Mouse (Mus musculus) NIH3T3 (cell line): ENCODE results near the gene Cbr2.
"Not testable (repeated sequence)": the region's sequence is repeated elsewhere in the genome, so short reads cannot be mapped to it uniquely, and the experiment has no call there.

Experiments
- DNase-seq: peaks from one replicate; pipeline ENCODE4 v3.0.0-alpha.2; 2012; ENCODE audit warnings: low read depth

Gene Cbr2

DNA sequence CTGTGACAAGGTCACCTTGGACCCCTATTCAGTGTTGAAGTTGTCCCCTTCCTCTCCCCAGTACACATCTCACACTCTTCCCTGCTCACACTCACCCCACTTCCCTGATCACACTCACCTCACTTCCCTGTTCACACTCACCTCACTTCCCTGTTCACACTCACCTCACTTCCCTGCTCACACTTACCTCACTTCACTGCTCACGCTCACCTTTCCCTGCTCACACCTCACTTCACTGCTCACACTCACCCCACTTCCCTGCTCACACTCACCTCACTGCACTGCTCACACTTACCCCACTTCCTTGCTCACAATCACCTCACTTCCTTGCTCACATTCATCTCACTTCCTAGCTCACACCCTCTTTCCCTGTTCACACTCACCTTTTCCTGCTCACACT is 519 bp downstream of the Cbr2 start:
- DNase-seq: no peak

DNA sequence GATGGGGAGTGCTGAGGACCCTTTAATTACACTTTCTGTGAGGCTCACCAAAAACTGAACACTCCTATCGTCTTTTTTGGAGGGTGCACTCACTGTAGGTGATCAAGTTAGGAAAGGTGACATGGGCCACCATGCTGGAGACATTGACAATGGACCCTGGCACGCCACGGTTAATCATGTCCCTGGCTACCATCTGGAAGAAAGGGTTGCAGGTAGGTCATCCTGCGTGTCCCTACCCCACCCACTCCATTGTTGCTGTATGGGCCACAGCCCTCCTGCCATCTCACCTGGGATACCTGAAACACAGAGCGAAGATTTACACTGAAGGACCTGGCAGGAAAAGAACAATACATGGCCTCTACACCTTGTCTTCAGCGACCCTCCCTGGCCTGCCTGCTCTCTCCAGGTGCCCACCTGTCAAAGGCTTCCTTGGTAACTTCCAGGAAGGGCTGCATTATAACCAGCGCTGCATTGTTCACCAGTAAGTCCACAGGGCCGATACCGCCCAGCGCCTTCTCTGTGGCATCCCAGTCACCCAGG is 1.5 kb downstream of the Cbr2 start:
- no peak for DNase-seq

DNA sequence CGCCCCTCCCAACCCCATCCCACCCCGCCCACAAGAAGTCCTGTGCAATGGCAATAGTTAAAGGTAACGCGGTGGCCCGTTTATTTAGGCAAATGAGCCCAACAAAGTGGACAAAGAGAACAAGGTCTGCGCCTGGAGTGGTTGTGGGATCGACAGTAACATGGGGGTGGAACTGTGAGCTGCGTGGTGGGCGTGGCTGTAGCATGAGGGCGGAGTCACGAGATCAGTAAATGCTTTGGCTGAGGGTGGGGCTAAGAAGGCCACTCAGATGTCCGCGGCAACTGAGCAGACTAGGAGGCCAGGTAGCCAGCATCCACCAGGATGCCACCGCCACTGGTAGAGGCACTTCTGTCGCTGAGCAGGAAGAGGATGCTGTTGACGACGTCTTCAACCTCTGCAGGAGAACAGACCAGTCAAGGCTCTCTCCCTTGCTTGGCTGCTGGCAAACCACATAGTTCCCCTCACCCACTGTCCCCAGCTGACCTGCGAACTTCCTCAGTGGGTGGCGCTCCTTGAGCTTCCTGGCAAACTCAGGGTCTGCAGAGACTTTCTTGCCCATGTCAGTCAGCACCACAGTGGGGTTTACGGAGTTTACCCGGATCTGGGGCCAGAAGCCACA is 2.4 kb downstream of the Cbr2 start:
- DNase-seq: not testable (repeated sequence)

DNA sequence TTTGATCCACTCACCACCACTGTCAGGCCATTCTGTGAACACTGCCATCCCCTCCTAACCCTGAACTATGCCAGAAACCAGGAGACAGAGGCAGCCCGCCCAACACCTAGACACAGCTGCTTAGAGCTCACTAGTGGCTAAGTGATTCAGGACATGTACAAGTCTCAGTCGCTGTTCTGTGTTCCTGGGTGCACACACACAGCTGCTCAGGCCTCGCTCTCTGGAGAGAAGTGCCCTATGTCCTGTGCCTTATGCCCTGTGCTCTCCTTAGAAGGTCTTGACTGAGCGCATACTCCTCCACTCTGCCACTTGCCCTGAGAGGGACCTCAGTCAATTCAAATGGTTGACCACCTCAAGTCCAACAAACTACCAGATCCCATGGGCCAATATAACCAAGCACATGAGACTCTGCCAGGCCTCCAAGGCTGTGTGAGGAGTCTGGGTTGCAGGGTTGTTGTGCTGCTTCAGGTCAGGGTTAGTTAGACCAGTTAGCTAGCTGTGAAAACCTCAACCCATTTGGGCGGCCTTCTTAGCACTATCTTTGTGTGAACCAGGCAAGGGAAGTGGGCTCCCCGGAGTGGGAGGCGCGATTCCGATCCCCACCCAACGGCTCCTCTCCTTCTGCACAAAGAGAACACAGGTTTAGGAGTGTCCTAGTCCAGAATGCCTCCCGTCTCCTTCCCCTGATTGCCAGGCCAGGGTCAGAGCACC is 3.2 kb downstream of the Cbr2 start:
- DNase-seq: no peak

DNA sequence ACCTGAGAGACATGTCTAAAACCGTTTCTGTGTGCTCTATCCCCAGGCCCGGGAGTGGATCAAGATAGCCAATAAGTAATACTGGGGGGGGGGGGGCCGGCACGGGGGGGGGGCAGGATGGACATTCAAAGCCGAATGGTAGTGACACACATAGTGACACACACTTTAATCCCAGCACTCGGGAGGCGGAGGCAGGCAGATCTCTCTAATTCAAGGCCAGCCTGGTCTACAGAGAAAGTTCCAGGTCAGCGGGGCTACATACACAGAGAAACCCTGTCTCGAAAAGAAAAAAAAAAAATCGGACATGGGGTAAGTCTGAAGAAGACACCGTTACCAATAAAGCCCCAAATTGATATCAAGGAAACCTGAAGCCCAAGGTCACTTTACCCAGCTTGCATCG is 4.3 kb downstream of the Cbr2 start:
- no peak for DNase-seq

DNA sequence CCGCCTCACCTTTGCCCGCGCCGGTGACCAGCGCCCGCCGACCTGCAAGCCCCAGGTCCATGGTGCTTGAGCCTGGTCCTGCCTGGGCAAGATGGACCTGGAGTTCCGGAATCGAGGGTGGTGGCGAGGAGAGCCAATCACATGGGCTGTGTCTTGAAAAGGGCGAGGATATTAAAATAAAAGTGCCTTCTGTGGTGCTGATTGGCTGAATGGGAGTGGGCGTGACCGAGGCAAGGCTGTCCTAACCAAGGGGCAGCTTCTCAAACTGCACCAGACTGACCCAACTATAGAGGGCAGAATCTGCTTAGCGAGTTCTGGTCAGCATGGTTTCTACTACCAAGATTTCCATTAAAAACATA is 4.8 kb downstream of the Cbr2 start, which contains the start of gene Dcxr:
Gene Dcxr, minus strand, starts transcription at position 113 of the 359 bp plus-strand sequence.
- peak; percentile 97 for DNase-seq

DNA sequence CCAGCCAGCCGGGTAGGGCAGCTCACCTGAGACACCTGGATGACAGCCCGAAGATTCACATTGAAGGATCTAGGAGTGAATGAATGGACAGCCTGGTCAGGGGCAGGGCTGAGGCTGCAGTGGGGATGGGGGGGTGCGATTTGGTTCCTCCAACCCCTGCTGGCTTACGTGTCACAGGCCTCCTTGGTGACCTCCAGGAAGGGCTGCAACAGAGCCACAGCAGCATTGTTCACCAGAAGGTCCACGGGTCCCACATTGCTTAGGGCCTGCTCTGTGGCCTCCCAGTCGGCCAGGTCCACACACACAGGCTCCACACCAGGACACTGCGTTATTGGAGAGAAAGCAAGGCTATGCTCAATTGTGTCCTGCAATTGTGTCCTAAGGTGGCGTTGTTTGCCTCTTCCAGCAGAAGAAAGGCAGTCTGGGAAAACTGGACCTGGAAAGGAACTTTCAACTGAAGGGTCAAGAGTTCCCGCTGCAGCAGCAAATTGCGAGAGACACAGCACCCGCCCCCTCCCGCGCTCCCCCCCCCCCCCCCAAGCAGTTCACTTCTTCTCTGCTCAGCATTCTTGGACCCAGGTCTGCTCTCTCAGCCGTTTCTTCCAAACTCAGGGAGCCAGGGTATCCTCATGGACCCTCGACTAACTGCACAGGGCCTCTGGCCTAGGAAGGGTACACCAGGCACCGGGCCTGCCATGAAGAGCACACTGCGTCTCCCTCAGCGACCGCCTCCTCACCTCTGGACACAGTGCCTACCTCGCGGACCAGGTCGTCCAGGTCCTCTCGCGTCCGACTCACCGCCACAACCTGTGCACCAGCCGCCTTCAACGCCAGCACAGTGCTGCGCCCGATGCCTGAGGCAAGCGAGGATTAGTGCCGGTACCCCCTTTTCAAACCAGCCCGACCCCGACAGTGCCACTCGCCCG is 5.4 kb downstream of the Cbr2 start:
- DNase-seq: no peak

DNA sequence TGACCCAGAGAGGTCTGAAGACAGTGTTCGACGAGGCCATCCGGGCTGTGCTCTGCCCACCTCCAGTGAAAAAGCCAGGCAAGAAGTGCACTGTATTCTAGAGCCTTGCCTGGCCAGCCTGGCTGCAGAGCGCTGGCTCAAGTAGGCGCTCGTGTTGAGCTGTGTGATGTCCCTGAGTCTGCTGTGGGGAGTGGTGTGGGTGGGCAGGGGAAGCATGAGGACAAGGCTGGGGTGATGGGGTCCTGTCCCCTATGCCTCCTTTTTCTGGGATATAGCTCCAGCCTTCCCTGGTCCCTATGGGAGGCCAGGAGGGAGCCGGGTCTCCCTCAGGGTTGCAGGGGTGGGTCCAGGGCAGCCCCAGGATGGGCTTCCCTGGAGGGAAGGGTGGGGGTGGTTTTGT is 8.4 kb downstream of the Cbr2 start:
- DNase-seq: no peak

DNA sequence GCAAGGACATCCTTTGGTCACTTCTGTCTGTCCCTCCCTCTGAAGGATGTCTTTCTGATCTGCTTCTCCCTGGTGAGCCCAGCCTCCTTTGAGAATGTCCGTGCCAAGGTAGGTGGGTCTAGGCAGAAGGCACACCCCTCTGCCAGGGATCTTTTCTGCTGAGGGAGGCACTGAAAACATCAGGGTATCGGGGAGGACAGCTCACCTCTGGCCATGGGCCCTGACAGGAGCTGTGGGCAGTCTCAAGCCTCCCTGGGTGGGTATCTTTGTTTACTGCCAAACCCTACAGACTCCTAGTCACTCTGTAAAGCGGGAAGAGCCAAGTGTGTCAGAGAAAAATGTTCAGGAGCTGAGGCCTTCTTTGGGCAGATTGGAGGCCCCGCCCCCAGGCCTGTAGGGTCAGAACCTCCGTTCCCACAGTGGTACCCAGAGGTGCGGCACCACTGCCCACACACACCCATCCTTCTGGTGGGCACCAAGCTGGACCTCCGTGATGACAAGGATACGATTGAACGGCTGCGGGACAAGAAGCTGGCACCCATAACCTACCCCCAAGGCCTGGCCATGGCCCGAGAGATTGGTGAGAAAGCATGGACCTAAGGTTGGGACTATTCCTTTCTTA is 9.0 kb downstream of the Cbr2 start:
- no peak for DNase-seq

DNA sequence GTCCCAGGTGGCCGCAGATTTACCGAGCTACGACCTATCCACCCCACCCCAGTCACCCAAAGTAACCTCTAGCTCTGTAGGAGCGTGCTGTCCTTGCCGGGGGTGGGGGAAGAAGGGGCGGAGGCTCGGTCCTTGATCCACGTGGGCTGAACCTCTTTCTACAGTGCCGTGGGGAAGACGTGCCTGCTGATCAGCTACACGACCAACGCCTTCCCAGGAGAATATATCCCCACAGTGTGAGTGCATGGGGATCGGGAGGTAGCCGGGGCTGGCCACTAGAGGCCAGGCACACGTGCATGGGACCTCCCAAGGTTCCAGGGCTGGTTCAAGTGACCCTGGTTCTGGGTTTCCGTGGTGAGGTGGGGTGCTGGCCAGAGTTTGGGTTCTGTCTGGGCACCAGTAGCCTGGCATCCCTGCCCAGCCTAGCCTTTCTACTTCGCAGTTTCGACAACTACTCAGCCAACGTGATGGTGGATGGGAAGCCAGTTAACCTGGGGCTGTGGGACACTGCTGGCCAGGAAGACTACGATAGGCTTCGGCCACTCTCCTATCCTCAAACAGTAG is 9.8 kb downstream of the Cbr2 start:
- no peak for DNase-seq

DNA sequence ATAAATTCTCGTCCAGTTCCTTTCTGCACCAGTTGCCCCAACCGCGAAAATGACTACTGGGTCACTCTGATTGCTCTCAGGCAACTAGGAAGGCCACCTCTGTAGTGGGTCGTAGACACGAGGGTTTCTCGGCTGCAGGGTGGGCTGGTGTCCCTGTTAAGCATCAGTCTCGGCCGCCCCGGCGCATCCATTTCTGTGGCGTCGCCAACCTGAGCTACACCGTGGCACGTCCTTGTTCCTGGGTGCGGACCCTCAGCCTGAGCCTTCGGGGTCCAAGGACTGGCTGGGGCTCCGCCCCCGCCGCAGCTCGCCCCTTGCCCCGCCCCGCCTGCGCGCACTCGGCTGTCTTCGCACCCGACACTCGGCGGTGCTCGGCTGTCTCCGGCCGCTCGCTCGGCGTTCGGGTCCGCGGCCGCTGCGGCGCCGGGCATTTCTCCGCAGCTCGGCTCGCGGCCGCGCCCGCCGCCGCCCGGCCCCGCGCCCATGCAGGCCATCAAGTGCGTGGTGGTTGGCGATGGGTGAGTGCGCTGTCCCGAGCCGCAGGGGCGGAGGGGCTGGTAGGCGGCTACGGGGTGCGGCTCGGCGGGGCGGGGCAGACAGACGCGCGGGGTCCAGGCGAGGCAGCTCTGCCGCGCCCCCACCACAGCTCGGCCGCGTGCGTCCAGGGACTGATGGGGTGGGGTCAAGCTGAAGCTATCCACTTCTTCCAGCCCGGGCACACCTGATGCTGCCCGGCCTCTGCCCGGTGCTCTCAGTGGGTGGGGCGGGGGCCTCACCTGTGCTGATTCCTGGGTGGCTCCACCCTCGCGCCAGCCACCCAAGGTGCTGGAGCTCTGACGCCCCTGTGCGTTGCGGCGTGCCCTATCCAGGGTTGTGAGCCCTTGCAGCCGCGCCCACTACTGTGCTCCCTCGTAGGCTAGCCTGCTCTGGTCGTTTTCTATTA is 10.5 kb downstream of the Cbr2 start, which contains the start of gene Rac3:
Gene Rac3, plus strand, starts transcription at position 347 of the 943 bp plus-strand sequence.
- DNase-seq: no peak

DNA sequence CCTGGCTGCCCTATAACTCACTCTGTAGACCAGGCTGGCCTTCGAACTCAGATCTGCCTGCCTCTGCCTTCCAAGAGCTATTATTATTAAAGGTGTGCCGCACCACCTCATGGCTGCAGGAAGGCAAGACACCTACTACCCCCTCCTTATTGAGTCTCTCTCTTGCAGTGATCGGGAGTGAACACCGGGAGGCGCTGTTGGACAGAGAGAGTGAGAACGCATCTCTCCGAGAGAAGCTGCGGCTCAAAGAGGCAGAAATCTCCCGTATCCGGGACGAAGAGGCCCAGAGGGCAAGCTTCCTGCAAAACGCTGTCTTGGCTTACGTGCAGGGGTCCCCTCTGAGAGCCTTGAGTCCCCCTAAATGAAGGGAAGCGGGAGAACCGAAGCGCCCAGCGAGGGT is 11.5 kb downstream of the Cbr2 start:
- DNase-seq: peak; percentile 84

DNA sequence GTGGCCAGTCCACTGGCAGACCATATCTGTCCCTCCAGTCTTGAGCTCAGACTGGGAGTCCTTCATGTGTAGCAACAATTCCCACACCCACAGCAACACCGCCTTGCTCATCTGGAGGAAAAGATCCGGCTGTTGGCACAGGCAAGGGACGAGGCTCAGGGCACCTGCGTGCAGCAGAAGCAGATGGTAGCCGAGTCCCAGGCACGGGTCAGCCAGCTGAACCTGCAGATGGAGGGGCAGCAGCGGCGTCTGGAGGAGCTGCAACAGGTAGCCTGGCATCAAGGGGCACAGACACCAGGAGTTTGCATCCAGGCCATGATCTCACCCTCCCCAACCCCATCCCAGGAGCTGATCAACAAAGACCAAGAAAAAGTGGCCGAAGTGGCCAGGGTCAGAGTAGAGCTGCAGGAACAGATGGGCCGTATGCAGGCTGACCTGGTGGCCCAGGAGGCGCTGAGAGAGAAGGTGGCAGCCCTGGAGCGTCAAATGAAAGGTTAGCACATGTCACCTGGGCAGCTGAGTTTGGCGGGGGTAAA is 12.0 kb downstream of the Cbr2 start:
- no peak for DNase-seq

DNA sequence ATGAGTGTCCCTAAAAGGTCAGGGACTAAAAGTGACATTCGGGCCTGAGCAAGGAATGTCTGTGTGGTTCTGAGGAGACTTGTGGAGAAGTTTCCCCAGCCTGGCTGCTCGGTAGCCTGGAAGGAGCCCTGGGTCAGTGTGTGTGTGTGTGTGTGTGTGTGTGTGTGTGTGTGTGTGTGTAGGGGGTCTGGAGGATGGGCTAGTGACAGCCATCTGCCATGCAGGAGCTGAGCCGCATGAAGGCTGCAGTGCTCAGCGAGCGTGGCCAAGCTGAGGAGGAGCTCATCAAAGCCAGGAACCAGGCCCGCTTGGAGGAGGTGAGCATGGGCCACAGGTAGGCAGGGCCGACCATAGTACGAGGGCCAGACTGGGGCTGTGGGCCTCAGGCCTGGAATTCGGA is 12.7 kb downstream of the Cbr2 start:
- DNase-seq: no peak

DNA sequence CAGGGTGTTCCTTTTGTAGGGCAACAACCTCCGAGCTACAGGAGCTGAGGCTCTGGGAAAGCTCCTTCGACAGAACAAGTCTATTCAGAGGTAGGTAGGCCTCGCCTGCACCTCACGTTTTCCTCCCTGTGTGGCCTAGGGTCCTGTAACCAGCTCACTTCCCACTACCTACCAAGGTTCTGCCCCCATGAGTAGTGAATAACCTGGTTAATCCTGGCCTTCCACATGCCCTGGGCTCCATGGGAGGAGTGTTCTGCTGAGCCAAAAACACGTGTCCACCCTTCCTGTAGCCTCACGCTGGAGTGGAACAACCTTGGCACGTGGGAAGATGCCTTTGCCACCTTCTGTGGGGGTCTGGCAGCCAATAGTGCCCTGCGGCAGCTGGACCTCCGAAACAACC is 16.8 kb downstream of the Cbr2 start:
- DNase-seq: no peak

DNA sequence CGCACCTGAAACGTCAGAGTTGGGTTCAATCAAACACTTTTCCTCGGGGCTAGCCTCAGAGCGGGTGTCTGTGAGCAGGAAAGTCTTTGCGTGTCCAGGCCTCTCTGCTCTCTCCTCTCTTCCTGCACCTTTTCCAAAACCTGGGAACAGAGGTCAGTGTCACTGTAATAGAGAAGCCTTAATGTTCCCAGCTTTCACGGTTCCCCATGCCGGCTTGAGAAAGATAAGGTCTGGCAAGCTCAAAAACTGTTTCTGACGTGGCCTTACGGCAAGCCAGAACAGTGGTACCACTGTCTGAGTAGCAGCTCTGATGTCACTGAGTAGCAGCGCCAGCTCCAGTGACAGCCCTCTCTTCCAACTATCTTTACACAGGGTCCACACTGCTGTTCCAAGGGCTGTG is 17.4 kb downstream of the Cbr2 start:
- DNase-seq: no peak

DNA sequence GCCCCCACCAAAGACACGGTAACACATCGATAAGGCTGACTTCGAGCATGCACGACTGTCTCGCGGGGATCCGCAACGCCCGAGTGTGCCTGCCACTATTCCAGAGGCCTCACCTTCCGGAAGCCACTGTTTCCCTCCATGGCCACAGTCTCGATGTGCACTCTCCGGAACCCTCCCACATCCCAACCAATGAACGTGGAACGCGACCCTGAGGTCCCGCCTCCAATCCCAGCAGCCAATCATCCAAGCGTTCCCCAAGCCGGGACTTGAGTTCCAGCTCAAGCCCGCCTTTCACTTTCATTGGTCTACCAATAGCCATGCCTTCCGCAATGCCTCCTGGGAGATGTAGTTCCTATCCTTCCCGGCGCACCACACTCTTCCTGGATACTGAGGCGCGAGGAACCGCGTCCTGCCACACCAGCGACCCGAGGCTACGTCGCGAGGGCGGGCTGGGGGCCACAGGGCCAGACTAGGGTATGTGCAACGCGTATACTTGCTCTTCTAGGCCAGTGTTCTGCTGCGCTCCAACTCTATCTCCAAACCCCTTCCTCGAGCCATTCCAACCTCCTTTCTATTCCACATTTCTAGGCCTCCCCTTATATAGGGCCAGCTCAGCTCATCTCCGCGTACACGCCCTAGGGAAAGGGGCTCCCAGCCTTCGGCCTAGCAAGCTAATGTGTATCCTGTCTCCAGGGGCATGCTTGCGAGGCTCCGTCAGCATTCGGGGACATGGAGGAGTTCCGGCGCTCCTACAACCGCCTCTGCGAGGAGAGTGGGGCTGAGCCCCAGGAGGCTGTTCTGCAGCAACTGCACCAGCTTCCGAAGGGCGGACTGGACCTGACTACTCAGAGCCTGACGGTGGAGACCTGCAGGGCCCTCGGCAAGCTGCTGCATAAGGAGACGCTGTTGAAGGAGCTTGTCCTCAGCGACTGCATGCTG is 18.1 kb downstream of the Cbr2 start, which contains the start of the genes Cenpx and Lrrc45:
Gene Cenpx, minus strand, starts transcription at position 159 of the 939 bp plus-strand sequence.
Gene Lrrc45, plus strand, starts transcription at position 346 of the 939 bp plus-strand sequence.
- DNase-seq: peak; percentile 99

DNA sequence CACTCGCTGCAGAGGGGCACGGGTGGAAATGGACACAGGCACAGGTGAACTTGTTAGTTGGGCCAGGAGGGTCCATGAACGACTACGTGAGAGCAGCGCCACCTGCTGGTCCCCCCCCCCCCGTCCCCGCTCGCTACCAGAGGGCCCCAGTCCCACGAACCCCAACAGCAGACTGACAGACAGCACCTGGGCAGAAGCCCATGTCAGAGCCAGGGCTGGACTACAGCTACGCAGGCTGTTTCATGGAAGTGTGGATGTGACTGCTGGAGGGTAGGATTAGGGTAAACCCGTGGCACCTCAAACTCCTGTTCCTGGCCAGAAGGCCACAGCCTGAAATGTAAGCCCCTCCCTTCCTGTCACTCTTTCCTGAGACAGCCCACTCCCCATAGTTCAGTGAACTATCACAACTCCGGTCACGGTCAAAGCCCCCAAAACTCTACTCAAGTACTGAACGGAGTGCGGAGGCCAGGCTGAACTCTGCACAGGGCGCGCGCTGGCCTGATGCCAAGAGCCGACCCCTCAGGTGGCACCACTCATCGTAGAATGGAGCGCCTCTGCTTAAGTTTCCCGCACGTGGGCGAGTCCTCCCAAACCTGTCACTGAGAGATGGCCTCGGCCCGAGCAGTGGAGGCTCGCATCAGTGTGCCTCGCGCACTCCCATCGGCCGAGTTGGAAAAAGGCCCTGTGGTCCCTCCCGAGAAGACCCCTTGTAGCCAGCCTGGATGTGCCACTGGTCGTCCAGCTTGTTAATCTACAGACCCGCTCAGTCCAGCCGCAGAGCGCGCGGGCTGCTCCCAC is 18.9 kb downstream of the Cbr2 start:
- DNase-seq: peak; percentile 86
